Mouse (Mus musculus) small intestine, adult 2 months (tissue): ENCODE measurements around the gene Nck2. TPM values are rescaled to one million over a fixed set of nuclear protein-coding genes. Genes with fewer than 3 reads are reported as not detected.

Source experiments
- H3K27ac ChIP-seq: fragments of 200-500 bp; 2 replicates; pipeline ENCODE4 v1.5.1; 2012; ENCODE audit warnings: low read depth, low read length, control low read depth, inconsistent platforms; ENCODE audit not compliant: insufficient read depth
- H3K27me3 ChIP-seq: fragments of 200-500 bp; 2 replicates; pipeline ENCODE4 v1.6.1; 2012; ENCODE audit warnings: mild to moderate bottlenecking, moderate library complexity, low read length, inconsistent platforms; ENCODE audit not compliant: control insufficient read depth, insufficient read depth
- H3K36me3 ChIP-seq: fragments of 200-500 bp; 2 replicates; pipeline ENCODE4 v1.6.1; 2012; ENCODE audit warnings: mild to moderate bottlenecking, low read length, control low read depth, inconsistent platforms; ENCODE audit not compliant: control insufficient read depth, insufficient read depth
- H3K4me1 ChIP-seq: fragments of 200-500 bp; 2 replicates; pipeline ENCODE4 v1.6.1; 2012; ENCODE audit warnings: low read length, inconsistent platforms, mixed read lengths; ENCODE audit not compliant: control insufficient read depth, insufficient read depth, insufficient read length
- H3K4me3 ChIP-seq: fragments of 200-500 bp; 2 replicates; pipeline ENCODE4 v1.5.1; 2012; ENCODE audit warnings: low read depth, mild to moderate bottlenecking, control low read depth, inconsistent platforms, low read length, moderate library complexity
- CTCF ChIP-seq: fragments of 200-500 bp; IDR thresholded peaks from 2 replicates; pipeline ENCODE4 v1.5.1; 2012; ENCODE audit warnings: low read depth, mild to moderate bottlenecking, control low read depth, inconsistent platforms, low read length, moderate library complexity, mixed read lengths; ENCODE audit not compliant: insufficient replicate concordance, insufficient read length; ENCODE audit errors: extremely low read depth
- POLR2A ChIP-seq: fragments of 200-500 bp; IDR thresholded peaks from 2 replicates; pipeline ENCODE4 v1.6.1; 2012; ENCODE audit warnings: low read depth, mild to moderate bottlenecking, control low read depth, inconsistent platforms, low read length, moderate library complexity
- WGBS: fragments of 180-500 bp; shearing (Covaris S2); methylation state at CpG from one replicate; pipeline ENCODE4 v1.1.7; 2018; 5-methylcytosine and 5-hydroxymethylcytosine counted together
- polyA plus RNA-seq: library from polyadenylated mRNA; depleted of rRNA; stranded (reverse); fragments of >200 nt; gene quantifications from 2 replicates; pipeline ENCODE4 v1.2.3, GENCODE M21; 2012

The Nck2 gene
- polyA plus RNA-seq, 1 experiment: 51.6 TPM

DNA sequence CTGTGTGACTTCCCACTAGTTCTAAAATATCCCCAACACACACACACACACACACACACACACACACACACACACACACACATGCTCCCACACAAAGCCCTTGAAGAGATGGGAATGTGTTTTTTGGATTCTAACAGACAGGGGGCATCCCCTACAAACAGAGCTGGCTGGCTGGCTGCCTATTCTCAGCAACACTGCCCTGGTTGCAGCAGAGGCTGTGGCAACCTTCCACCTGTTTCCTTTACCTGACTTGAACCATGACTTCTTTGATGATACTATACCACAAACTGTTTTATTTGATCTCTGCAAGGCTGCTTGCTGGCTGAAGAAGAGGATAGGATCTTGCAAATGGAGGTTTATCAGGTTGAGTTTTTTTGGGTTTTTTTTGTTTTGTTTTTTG lies 41.0 kb upstream of the Nck2 start:
- Histone ChIP-seq H3K27ac (no peak overlapping the region), H3K4me3 (no peak overlapping the region), H3K36me3 (no peaks in the 10 kb centered on the region), H3K4me1 (peaks cover 2% of the 10 kb centered on the region; the same call in 1 of the 2 replicates), H3K27me3 (no peaks in the 10 kb centered on the region)
- TF ChIP-seq POLR2A (no peak), CTCF (no peak)

DNA sequence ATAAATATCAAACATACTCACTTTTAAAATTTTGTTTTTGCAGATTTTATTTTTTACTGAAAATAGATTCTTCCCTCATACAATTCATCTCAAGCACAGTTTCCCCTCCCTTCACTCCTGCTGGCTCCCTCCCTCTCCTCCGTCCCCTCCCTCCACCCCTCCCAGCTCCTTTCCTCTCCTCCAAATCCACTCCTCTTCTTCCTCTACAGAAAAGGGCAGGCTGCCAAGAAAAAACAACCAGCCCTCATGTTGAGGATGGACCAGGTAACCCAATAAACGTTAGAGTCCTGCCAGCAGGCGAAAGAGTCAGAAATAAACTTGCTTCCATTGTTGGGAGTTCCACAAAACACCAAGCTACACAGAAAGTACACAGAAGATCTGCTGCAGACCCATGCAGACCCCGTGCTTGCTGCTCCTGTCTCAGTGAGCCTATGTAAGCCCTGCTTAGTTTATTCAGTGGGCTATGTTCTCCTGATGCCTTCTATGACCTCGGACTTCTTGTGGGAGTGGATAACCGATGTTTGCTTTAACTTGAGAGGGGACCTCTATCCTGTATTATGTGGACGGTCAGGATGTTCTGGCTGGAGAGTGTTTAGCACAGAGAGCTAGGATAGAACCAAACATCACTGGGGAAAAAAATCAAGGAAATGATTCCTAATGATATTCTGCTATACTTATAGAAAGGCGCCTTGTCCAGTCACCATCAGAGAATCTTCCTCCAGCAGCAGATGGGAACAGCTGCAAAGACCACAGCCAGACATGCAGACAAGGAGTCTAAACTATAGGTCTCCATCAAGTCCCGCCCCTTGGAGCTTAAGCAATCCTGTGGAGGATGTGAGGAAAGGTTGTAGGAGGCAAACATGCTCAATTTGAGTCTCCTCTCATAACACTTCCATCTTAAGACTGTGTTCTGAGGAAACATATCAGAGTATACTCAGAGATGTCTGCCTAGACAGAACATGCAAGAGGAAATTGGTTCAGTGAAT lies 39.4 kb upstream of the Nck2 start:
- Histone ChIP-seq H3K27ac (no peak overlapping the region), H3K27me3 (no peaks in the 10 kb centered on the region), H3K4me3 (no peak overlapping the region), H3K36me3 (no peaks in the 10 kb centered on the region), H3K4me1 (peaks cover 2% of the 10 kb centered on the region; the same call in 1 of the 2 replicates)
- 26% methylated on average over 9 of the region's 9 CpGs for WGBS
- TF ChIP-seq POLR2A (no peak), CTCF (no peak)

DNA sequence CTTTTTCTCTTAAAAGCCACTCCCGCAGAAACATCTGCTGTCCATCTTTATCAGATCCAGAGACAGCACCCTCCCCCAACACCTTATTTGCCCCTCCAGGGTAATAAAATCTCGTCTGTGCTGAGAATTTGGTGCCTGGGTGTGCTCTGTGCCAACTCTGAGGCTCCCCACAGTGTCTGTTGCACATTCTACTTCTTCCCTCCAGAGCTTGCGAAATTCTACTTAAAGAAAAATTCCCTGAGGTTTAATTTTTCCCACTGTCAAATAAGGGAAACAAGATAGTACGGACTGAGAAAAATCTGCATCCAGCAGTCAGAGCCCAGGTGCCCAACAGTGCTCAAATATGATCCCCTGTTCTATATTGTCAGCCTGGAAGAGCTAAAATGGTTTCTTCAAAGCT lies 35.4 kb upstream of the Nck2 start:
- WGBS: 41% methylated on average over 4 of the region's 4 CpGs
- Histone ChIP-seq H3K4me3 (no peak overlapping the region), H3K27me3 (no peaks in the 10 kb centered on the region), H3K36me3 (no peaks in the 10 kb centered on the region), H3K4me1 (peaks cover 2% of the 10 kb centered on the region; the same call in 1 of the 2 replicates), H3K27ac (no peak overlapping the region)
- TF ChIP-seq POLR2A (no peak), CTCF (no peak)

DNA sequence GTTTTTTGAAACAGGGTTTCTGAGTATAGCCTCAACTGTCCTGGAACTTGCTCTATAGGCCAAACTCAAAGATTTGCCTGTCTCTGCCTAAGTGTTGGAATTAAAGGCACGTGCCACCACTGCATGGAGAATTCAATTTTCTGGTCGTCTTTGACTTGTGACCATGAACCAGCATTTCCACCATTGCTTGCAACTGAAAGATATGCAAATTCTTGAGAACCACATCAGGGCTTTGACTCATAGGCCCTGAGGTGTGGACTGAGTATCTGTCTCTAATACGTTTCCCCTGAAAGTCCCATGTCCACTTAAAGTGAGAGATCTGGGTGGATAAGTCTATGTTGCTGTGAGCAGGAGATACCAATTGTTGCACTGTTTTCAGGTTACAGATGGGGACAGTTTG lies 31.6 kb upstream of the Nck2 start:
- no peaks in the 10 kb centered on the region for H3K27me3 ChIP-seq
- H3K36me3 ChIP-seq: no peaks in the 10 kb centered on the region
- 80% methylated on average over 3 of the region's 3 CpGs for WGBS
- H3K4me3 ChIP-seq: no peak overlapping the region
- no peak overlapping the region for H3K27ac ChIP-seq
- H3K4me1 ChIP-seq: no peaks in the 10 kb centered on the region
- TF ChIP-seq POLR2A (no peak), CTCF (no peak)

DNA sequence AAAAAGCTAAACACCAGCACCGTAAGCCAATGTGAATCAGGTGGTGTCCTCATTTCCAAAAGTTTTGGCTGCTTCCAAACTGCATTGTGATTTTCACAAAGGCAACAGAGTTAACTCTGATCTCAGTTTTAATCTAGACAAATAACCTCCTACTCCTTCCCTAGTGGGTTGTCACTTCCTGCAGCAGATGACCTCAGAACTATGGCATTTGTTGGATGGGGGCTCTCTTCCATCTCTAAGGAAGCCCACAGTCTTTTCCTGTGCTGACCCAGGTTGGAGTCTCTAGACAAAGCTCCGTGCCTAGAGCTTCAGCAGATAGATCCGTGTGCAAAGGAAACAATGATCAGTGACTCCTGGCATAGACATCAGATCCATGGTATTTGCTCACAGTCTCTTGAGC lies 31.1 kb upstream of the Nck2 start:
- H3K4me1 ChIP-seq: no peaks in the 10 kb centered on the region
- H3K27me3 ChIP-seq: no peaks in the 10 kb centered on the region
- H3K36me3 ChIP-seq: no peaks in the 10 kb centered on the region
- no peak for TF ChIP-seq POLR2A
- no peak for TF ChIP-seq CTCF
- 63% methylated on average over 3 of the region's 3 CpGs for WGBS
- H3K4me3 ChIP-seq: no peak overlapping the region
- no peak overlapping the region for H3K27ac ChIP-seq

DNA sequence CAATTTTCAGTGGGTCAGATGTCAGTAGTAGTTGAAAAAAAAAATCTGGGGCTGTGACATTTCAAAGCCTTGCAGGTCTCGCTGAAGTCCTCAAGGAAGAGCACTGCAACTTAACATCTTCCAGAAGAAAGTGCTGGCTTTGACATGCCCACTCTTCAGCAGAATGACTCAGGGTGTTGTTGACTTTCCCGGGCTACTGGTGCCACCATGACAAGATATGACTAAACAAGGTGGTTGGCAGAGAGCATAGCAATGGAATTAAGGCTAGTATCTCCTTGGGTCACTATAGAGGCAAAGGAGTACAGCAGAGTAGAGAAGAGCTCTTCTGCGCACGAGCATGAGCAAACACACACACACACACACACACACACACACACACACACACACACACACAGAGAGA lies 30.6 kb upstream of the Nck2 start:
- Histone ChIP-seq H3K4me3 (no peak overlapping the region), H3K36me3 (no peaks in the 10 kb centered on the region), H3K27ac (no peak overlapping the region), H3K27me3 (no peaks in the 10 kb centered on the region), H3K4me1 (no peaks in the 10 kb centered on the region)
- no peak for TF ChIP-seq POLR2A
- no peak for TF ChIP-seq CTCF
- WGBS: 74% methylated on average over 4 of the region's 4 CpGs

DNA sequence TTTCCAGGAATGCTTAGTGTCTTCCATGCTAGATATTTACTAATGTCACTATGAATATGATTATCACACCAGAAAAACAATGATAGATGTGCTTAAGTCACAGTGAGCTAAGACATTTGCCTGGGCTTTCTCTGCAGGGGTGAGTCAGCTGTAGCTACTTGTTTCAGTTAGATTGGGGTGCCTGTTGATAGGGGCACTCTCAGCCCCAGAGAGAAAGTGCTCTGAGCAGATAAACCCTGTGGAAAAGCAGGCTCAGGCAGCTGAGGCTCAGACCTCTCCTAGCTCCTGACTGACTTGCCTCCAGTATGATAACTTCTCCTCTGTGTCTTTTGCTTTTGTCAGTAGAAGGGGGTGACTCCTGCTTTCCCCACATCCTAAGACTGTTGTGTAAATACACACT lies 30.2 kb upstream of the Nck2 start:
- Histone ChIP-seq H3K27me3 (no peaks in the 10 kb centered on the region), H3K36me3 (no peaks in the 10 kb centered on the region), H3K4me1 (no peaks in the 10 kb centered on the region), H3K4me3 (no peak overlapping the region), H3K27ac (no peak overlapping the region)
- no peak for TF ChIP-seq POLR2A
- TF ChIP-seq CTCF: no peak
